In genomic region chr5:66279650-66280049, GRCm38 (mm10) we compare ENCODE assay signal across 30 mouse cellular contexts. TPM values are rescaled to one million over a fixed set of nuclear protein-coding genes. Genes with fewer than 3 reads are reported as not detected.
A peak's percentile ranks its signal among the peaks of the same experiment; 100 is the strongest.
DNase-seq lines count a peak whose midpoint lies in the region; ATAC-seq and TF ChIP-seq lines count a peak whose summit lies in the region.
"Had no signal": no experiment of that assay in that cellular context is flagged by ENCODE, and none has a peak within 500 bp of the region (broad histone marks: within the 10 kb centered on the region; RNA-seq: fewer than 3 reads in every experiment).

No protein-coding gene starts in this region.

- TF ChIP-seq POLR2A in bone marrow macrophage, adult 2 months (IDR thresholded peaks at IDR 0.05; ENCODE audit: borderline replicate concordance, low read depth, low read length): no peak

- H3K27ac ChIP-seq in heart, embryonic 12.5 days (ENCODE audit: poor library complexity, severe bottlenecking): no peak overlapping the region
- H3K27ac ChIP-seq in bone marrow macrophage, adult 2 months (ENCODE audit: insufficient read depth, low read depth, low read length): peak overlapping the region; percentile 84
- no peak overlapping the region for H3K27ac ChIP-seq in hindbrain, postnatal 0 days
- no peak overlapping the region for H3K27ac ChIP-seq in lung, postnatal 0 days (ENCODE audit: low read length)
- no peak overlapping the region for H3K27ac ChIP-seq in liver, postnatal 0 days (ENCODE audit: low read depth)
- H3K27ac ChIP-seq: embryonic facial prominence, embryonic 12.5 days; embryonic facial prominence, embryonic 15.5 days; forebrain, embryonic 13.5 days; heart, embryonic 13.5 days; hindbrain, embryonic 12.5 days; hindbrain, embryonic 15.5 days; intestine, embryonic 15.5 days had no signal

- H3K9me3 ChIP-seq in heart, embryonic 12.5 days (replicated peaks): no peaks in the 10 kb centered on the region
- H3K9me3 ChIP-seq in hindbrain, postnatal 0 days (ENCODE audit: low read length): no peaks in the 10 kb centered on the region
- no peaks in the 10 kb centered on the region for H3K9me3 ChIP-seq in lung, postnatal 0 days (ENCODE audit: low read length)
- no peaks in the 10 kb centered on the region for H3K9me3 ChIP-seq in liver, postnatal 0 days (ENCODE audit: low read length)
- H3K9me3 ChIP-seq: embryonic facial prominence, embryonic 12.5 days; embryonic facial prominence, embryonic 15.5 days; forebrain, embryonic 13.5 days; heart, embryonic 13.5 days; hindbrain, embryonic 12.5 days; hindbrain, embryonic 15.5 days; intestine, embryonic 15.5 days had no signal

- H3K36me3 ChIP-seq in heart, embryonic 12.5 days: no peaks in the 10 kb centered on the region
- no peaks in the 10 kb centered on the region for H3K36me3 ChIP-seq in hindbrain, postnatal 0 days (ENCODE audit: insufficient read depth, low read length)
- H3K36me3 ChIP-seq in lung, postnatal 0 days (ENCODE audit: insufficient read depth, low read length): no peaks in the 10 kb centered on the region
- no peaks in the 10 kb centered on the region for H3K36me3 ChIP-seq in liver, postnatal 0 days (replicated peaks; ENCODE audit: insufficient read depth, low read length)
- H3K36me3 ChIP-seq: embryonic facial prominence, embryonic 12.5 days; embryonic facial prominence, embryonic 15.5 days; heart, embryonic 13.5 days; hindbrain, embryonic 12.5 days; hindbrain, embryonic 15.5 days; intestine, embryonic 15.5 days had no signal

- no peak overlapping the region for H3K4me2 ChIP-seq in heart, embryonic 12.5 days
- H3K4me2 ChIP-seq in hindbrain, postnatal 0 days (ENCODE audit: low read depth, low read length): no peak overlapping the region
- no peak overlapping the region for H3K4me2 ChIP-seq in lung, postnatal 0 days (replicated peaks; ENCODE audit: low read depth, low read length)
- no peak overlapping the region for H3K4me2 ChIP-seq in liver, postnatal 0 days (ENCODE audit: low read depth, low read length)
- H3K4me2 ChIP-seq: embryonic facial prominence, embryonic 12.5 days; embryonic facial prominence, embryonic 15.5 days; forebrain, embryonic 13.5 days; heart, embryonic 13.5 days; hindbrain, embryonic 12.5 days; hindbrain, embryonic 15.5 days; intestine, embryonic 15.5 days had no signal

- H3K4me3 ChIP-seq in heart, embryonic 12.5 days: no peak overlapping the region
- H3K4me3 ChIP-seq in bone marrow macrophage, adult 2 months (ENCODE audit: insufficient read depth, low read length): no peak overlapping the region
- H3K4me3 ChIP-seq in hindbrain, postnatal 0 days (ENCODE audit: low read length): no peak overlapping the region
- no peak overlapping the region for H3K4me3 ChIP-seq in lung, postnatal 0 days (ENCODE audit: low read depth, low read length)
- no peak overlapping the region for H3K4me3 ChIP-seq in liver, postnatal 0 days (ENCODE audit: low read depth, low read length)
- H3K4me3 ChIP-seq: embryonic facial prominence, embryonic 12.5 days; embryonic facial prominence, embryonic 15.5 days; forebrain, embryonic 13.5 days; heart, embryonic 13.5 days; hindbrain, embryonic 12.5 days; hindbrain, embryonic 15.5 days; intestine, embryonic 15.5 days had no signal

- no peak for ATAC-seq in heart, embryonic 12.5 days (ENCODE audit: insufficient number of reproducible peaks, low FRiP score)
- peak; percentile 74 to 86 for ATAC-seq in hematopoietic stem cell, adult 5-6 weeks (replicated peaks in 1 of 2; ENCODE audit: insufficient read depth in 1 of 2, low FRiP score in 2 of 2, low TSS enrichment in 1 of 2, low read depth in 1 of 2, poor library complexity in 2 of 2, severe bottlenecking in 2 of 2)
- no peak for ATAC-seq in hindbrain, postnatal 0 days
- no peak for ATAC-seq in lung, postnatal 0 days
- no peak for ATAC-seq in liver, postnatal 0 days
- ATAC-seq: forebrain, embryonic 13.5 days; forebrain, embryonic 16.5 days; intestine, embryonic 15.5 days; Patski had no signal

- no peak for TF ChIP-seq EP300 in lung, postnatal 0 days (IDR thresholded peaks at IDR 0.05)
- TF ChIP-seq EP300 in liver, postnatal 0 days (IDR thresholded peaks at IDR 0.05; ENCODE audit: low read depth): no peak

- H3K27me3 ChIP-seq in heart, embryonic 12.5 days (replicated peaks): no peaks in the 10 kb centered on the region
- no peaks in the 10 kb centered on the region for H3K27me3 ChIP-seq in hindbrain, postnatal 0 days (ENCODE audit: insufficient read depth, low read length)
- no peaks in the 10 kb centered on the region for H3K27me3 ChIP-seq in lung, postnatal 0 days (replicated peaks; ENCODE audit: insufficient read depth, low read length)
- H3K27me3 ChIP-seq in liver, postnatal 0 days (ENCODE audit: insufficient read depth, low read length): no peaks in the 10 kb centered on the region
- H3K27me3 ChIP-seq: embryonic facial prominence, embryonic 12.5 days; embryonic facial prominence, embryonic 15.5 days; forebrain, embryonic 13.5 days; heart, embryonic 13.5 days; hindbrain, embryonic 12.5 days; hindbrain, embryonic 15.5 days; intestine, embryonic 15.5 days; Patski had no signal

- peak; percentile 13 for DNase-seq in heart, adult 11 months
- DNase-seq in hindbrain, postnatal 0 days (ENCODE audit: low spot score): no peak
- DNase-seq in right cerebral cortex, postnatal 10 days (ENCODE audit: low spot score in 2 of 2): no peak
- DNase-seq in lung, postnatal 0 days (ENCODE audit: low spot score): no peak
- no peak for DNase-seq in liver, postnatal 0 days
- DNase-seq: adrenal gland, adult 2 months; adrenal gland, postnatal 14 days; B cell, adult 2 months; cerebellum, adult 11-12 months; cerebellum, adult 8-10 months; cerebellum, postnatal 10 days; cerebellum, postnatal 36 days; gastrocnemius, postnatal 10 days; gastrocnemius, postnatal 36 days; heart, adult 18-20 months; heart, postnatal 14 days; heart, postnatal 4 days; kidney, adult 11 months had no signal

- 57% methylated on average over 2 of the region's 2 CpGs for WGBS in heart, embryonic 12.5 days
- WGBS in hindbrain, postnatal 0 days: 93% methylated on average over 2 of the region's 2 CpGs
- 63% methylated on average over 2 of the region's 2 CpGs for WGBS in lung, postnatal 0 days
- 45% methylated on average over 2 of the region's 2 CpGs for WGBS in liver, postnatal 0 days (ENCODE audit: insufficient replicate concordance)

- TF ChIP-seq CTCF in bone marrow macrophage, adult 2 months (IDR thresholded peaks at IDR 0.05; ENCODE audit: low read depth, low read length): no peak
- TF ChIP-seq CTCF in hindbrain, postnatal 0 days (IDR thresholded peaks at IDR 0.05; ENCODE audit: low read depth): no peak
- TF ChIP-seq CTCF in lung, postnatal 0 days (IDR thresholded peaks at IDR 0.05): no peak
- no peak for TF ChIP-seq CTCF in liver, postnatal 0 days (IDR thresholded peaks at IDR 0.05; ENCODE audit: low read depth)

- no peaks in the 10 kb centered on the region for H3K4me1 ChIP-seq in heart, embryonic 12.5 days (replicated peaks)
- H3K4me1 ChIP-seq in bone marrow macrophage, adult 2 months (ENCODE audit: control insufficient read depth, insufficient read depth, low read length): peaks cover 24% of the 10 kb centered on the region
- H3K4me1 ChIP-seq in hindbrain, postnatal 0 days (ENCODE audit: insufficient read depth, low read length): no peaks in the 10 kb centered on the region
- no peaks in the 10 kb centered on the region for H3K4me1 ChIP-seq in lung, postnatal 0 days (ENCODE audit: insufficient read depth, low read depth, low read length)
- H3K4me1 ChIP-seq in liver, postnatal 0 days (ENCODE audit: insufficient read depth): no peaks in the 10 kb centered on the region
- H3K4me1 ChIP-seq: embryonic facial prominence, embryonic 12.5 days; embryonic facial prominence, embryonic 15.5 days; forebrain, embryonic 13.5 days; heart, embryonic 13.5 days; hindbrain, embryonic 12.5 days; hindbrain, embryonic 15.5 days; intestine, embryonic 15.5 days had no signal

- H3K9ac ChIP-seq in heart, embryonic 12.5 days: no peak overlapping the region
- H3K9ac ChIP-seq in hindbrain, postnatal 0 days (replicated peaks; ENCODE audit: low read length): no peak overlapping the region
- H3K9ac ChIP-seq in lung, postnatal 0 days (replicated peaks; ENCODE audit: low read depth): no peak overlapping the region
- H3K9ac ChIP-seq in liver, postnatal 0 days (replicated peaks): no peak overlapping the region
- H3K9ac ChIP-seq: embryonic facial prominence, embryonic 12.5 days; embryonic facial prominence, embryonic 15.5 days; forebrain, embryonic 13.5 days; heart, embryonic 13.5 days; hindbrain, embryonic 12.5 days; hindbrain, embryonic 15.5 days; intestine, embryonic 15.5 days had no signal

RNA-seq across cellular contexts. Expression of gene Nsun7, which starts 20.0 kb away (rescaled TPM):
- polyA plus RNA-seq in heart, embryonic 12.5 days (2016; fragmentation: Nextera tagmentation; extraction: Ambion mirVana): 0.05 and 0.17 TPM in 2 replicates
- not detected in 2 replicates for polyA plus RNA-seq in bone marrow macrophage, adult 2 months (2012; ENCODE audit: insufficient read depth, insufficient read length, missing spikeins)
- total RNA-seq in hematopoietic stem cell, adult 5-6 weeks (2017): 2.1 and 2.9 TPM in 2 replicates
- total RNA-seq in hindbrain, postnatal 0 days (2014; rRNA removed): 2.3 and 3.7 TPM in 2 replicates
- polyA plus RNA-seq in hindbrain, postnatal 0 days (2015; fragmentation: Nextera tagmentation; extraction: Ambion mirVana): 3.0 and 3.5 TPM in 2 replicates
- polyA plus RNA-seq in lung, postnatal 0 days (2015; fragmentation: Nextera tagmentation; extraction: Ambion mirVana): 0.93 and 1.1 TPM in 2 replicates
- 0.06 and 0.07 TPM in 2 replicates for polyA plus RNA-seq in liver, postnatal 0 days (2015; fragmentation: Nextera tagmentation; extraction: Ambion mirVana)
- total RNA-seq: gastrocnemius, postnatal 36 days; heart, adult 18-20 months had no signal

Comparison
In these comparisons a context has a peak if more than half of its experiments do, and no peak if none do; other contexts are left out.
1. ATAC-seq: peak in hematopoietic stem cell, adult 5-6 weeks (2 of 2); none in heart, embryonic 12.5 days (single experiment), hindbrain, postnatal 0 days (single experiment), lung, postnatal 0 days (single experiment) and liver, postnatal 0 days (single experiment).